8 mouse cellular contexts compared by ENCODE assay signal in genomic region chr10:95643696-95644360, GRCm38 (mm10). TPM values are rescaled to one million over a fixed set of nuclear protein-coding genes. Genes with fewer than 3 reads are reported as not detected.
DNase-seq lines count a peak whose midpoint lies in the region; ATAC-seq and TF ChIP-seq lines count a peak whose summit lies in the region.

No protein-coding gene starts in this region.

- no peaks in the 10 kb centered on the region for H3K27me3 ChIP-seq in kidney, adult 2 months (replicated peaks; ENCODE audit: control insufficient read depth, insufficient read depth, low read length)
- no peaks in the 10 kb centered on the region for H3K27me3 ChIP-seq in liver, embryonic 15.5 days

- H3K36me3 ChIP-seq in kidney, adult 2 months (ENCODE audit: control insufficient read depth, insufficient read depth, low read length): no peaks in the 10 kb centered on the region
- no peaks in the 10 kb centered on the region for H3K36me3 ChIP-seq in liver, embryonic 15.5 days (replicated peaks)

- no peak for TF ChIP-seq POLR2A in kidney, adult 2 months (IDR thresholded peaks at IDR 0.05; ENCODE audit: low read depth, low read length)

- H3K9me3 ChIP-seq in liver, embryonic 15.5 days (replicated peaks): no peaks in the 10 kb centered on the region

- peak; percentile 77 for DNase-seq in kidney, adult 2 months
- DNase-seq in kidney, postnatal 10 days: no peak
- peak; percentile 85 for DNase-seq in NIH3T3 (ENCODE audit: low read depth)
- peak; percentile 32 to 35 for DNase-seq in heart, adult 9 months (ENCODE audit: low spot score in 2 of 2)
- no peak for DNase-seq in left cerebral cortex, adult 9 months (ENCODE audit: low spot score in 2 of 2)
- no peak for DNase-seq in cerebellum, adult 8-10 months
- no peak for DNase-seq in ovary, postnatal 36 days (ENCODE audit: low spot score)

- no peak overlapping the region for H3K4me3 ChIP-seq in kidney, adult 2 months (ENCODE audit: insufficient read depth, low read depth, low read length)
- no peak overlapping the region for H3K4me3 ChIP-seq in liver, embryonic 15.5 days (replicated peaks)

- no peak overlapping the region for H3K4me2 ChIP-seq in liver, embryonic 15.5 days

- 0 out of 2 replicates have a peak, but pooled peaks have one; percentile 40 for ATAC-seq in liver, embryonic 15.5 days (ENCODE audit: insufficient read depth)

- peaks cover 21% of the 10 kb centered on the region for H3K4me1 ChIP-seq in kidney, adult 2 months (ENCODE audit: control insufficient read depth, insufficient read depth, low read length)
- H3K4me1 ChIP-seq in liver, embryonic 15.5 days (replicated peaks): peaks cover 9% of the 10 kb centered on the region

- TF ChIP-seq CTCF in kidney, adult 2 months (conservative IDR thresholded peaks at IDR 0.05; ENCODE audit: insufficient read depth, insufficient read length, low read depth, low read length): no peak

- peak overlapping the region; percentile 58 for H3K27ac ChIP-seq in kidney, adult 2 months (ENCODE audit: insufficient read depth, low read depth, low read length)
- peak overlapping the region; percentile 62 for H3K27ac ChIP-seq in liver, embryonic 15.5 days (replicated peaks)

- no peak overlapping the region for H3K9ac ChIP-seq in liver, embryonic 15.5 days

- WGBS in kidney, adult 2 months: 31% methylated on average over 6 of the region's 6 CpGs
- WGBS in liver, embryonic 15.5 days (ENCODE audit: insufficient replicate concordance): 46% methylated on average over 6 of the region's 6 CpGs

RNA-seq across cellular contexts. Expression of gene Anapc15-ps, which starts 29.4 kb away (rescaled TPM):
- polyA plus RNA-seq in kidney, adult 2 months (2012; rRNA removed): not detected in 2 replicates
- not detected in 2 replicates for polyA plus RNA-seq in liver, embryonic 15.5 days (2015; fragmentation: Nextera tagmentation; extraction: Ambion mirVana)

Comparison
In these comparisons a context has a peak if more than half of its experiments do, and no peak if none do; other contexts are left out.
1. DNase-seq: peak in kidney, adult 2 months (single experiment), NIH3T3 (single experiment) and heart, adult 9 months (2 of 2); none in kidney, postnatal 10 days (single experiment), left cerebral cortex, adult 9 months (0 of 2), cerebellum, adult 8-10 months (single experiment) and ovary, postnatal 36 days (single experiment).